20 mouse cellular contexts compared by ENCODE assay signal in the genomic region with DNA sequence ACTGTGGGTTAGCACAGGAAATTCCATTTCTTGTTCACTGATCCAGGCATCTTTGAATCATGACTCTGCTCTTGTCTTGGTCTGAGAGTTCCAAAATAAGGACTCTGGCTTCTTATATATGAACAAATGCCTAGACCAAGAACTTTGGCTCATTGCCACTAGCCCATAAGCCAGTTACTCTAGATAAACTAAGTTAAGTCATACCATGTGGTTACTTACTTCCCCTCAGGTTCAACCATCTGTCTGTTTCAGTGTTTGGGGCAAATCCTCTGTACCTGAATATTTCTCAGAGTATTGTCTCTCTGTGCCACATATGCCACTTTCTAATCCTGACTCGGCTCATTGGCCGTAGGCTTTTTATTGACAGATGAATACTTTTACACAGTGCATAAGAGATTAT.
DNase-seq lines count a peak whose midpoint lies in the region; ATAC-seq and TF ChIP-seq lines count a peak whose summit lies in the region.
"Had no signal": no experiment of that assay in that cellular context is flagged by ENCODE, and none has a peak within 500 bp of the region (broad histone marks: within the 10 kb centered on the region; RNA-seq: fewer than 3 reads in every experiment).

No protein-coding gene starts in this region.

- intact Hi-C loops in heart, adult 2 months (cut with DNase I): no loop called here

- no peaks in the 10 kb centered on the region for H3K36me3 ChIP-seq in hindbrain, postnatal 0 days (ENCODE audit: insufficient read depth, low read length)
- no peaks in the 10 kb centered on the region for H3K36me3 ChIP-seq in hindbrain, embryonic 16.5 days (ENCODE audit: control insufficient read depth, insufficient read depth, low read length)
- peaks cover 11% of the 10 kb centered on the region for H3K36me3 ChIP-seq in heart, adult 2 months (ENCODE audit: control insufficient read depth, insufficient read depth, low read length)
- H3K36me3 ChIP-seq: embryonic facial prominence, embryonic 15.5 days; heart, embryonic 12.5 days; hindbrain, embryonic 12.5 days; intestine, embryonic 15.5 days had no signal

- TF ChIP-seq POLR2A in heart, adult 2 months (IDR thresholded peaks at IDR 0.05; ENCODE audit: insufficient read depth, low read depth, low read length): no peak

- no peak overlapping the region for H3K4me2 ChIP-seq in hindbrain, postnatal 0 days (ENCODE audit: low read depth, low read length)
- no peak overlapping the region for H3K4me2 ChIP-seq in hindbrain, embryonic 16.5 days (ENCODE audit: low read length)
- H3K4me2 ChIP-seq: embryonic facial prominence, embryonic 15.5 days; heart, embryonic 12.5 days; hindbrain, embryonic 12.5 days; intestine, embryonic 15.5 days had no signal

- no peak for ATAC-seq in hindbrain, postnatal 0 days
- ATAC-seq in hindbrain, embryonic 16.5 days: no peak
- ATAC-seq in common myeloid progenitor, adult 5-6 weeks (replicated peaks; ENCODE audit: low read depth, poor library complexity, severe bottlenecking): peak; percentile 79
- peak; percentile 24; the same call in 1 of the 2 replicates for ATAC-seq in megakaryocyte, adult 5-6 weeks (ENCODE audit: poor library complexity, severe bottlenecking)
- no peak for ATAC-seq in frontal cortex, adult (ENCODE audit: low TSS enrichment)
- ATAC-seq: forebrain, embryonic 16.5 days; intestine, embryonic 15.5 days had no signal

- H3K9ac ChIP-seq in hindbrain, postnatal 0 days (replicated peaks; ENCODE audit: low read length): no peak overlapping the region
- no peak overlapping the region for H3K9ac ChIP-seq in hindbrain, embryonic 16.5 days (ENCODE audit: low read depth, low read length)
- no peak overlapping the region for H3K9ac ChIP-seq in heart, adult 2 months (ENCODE audit: low read depth, low read length)
- H3K9ac ChIP-seq: embryonic facial prominence, embryonic 15.5 days; heart, embryonic 12.5 days; hindbrain, embryonic 12.5 days; intestine, embryonic 15.5 days had no signal

- no peak for TF ChIP-seq EP300 in heart, adult 2 months (IDR thresholded peaks at IDR 0.05; ENCODE audit: insufficient read depth, low read depth, low read length)

- WGBS in hindbrain, postnatal 0 days: 77% methylated on average over 2 of the region's 2 CpGs
- WGBS in hindbrain, embryonic 16.5 days: 97% methylated on average over 2 of the region's 2 CpGs
- WGBS in heart, adult 2 months: 94% methylated on average over 2 of the region's 2 CpGs

- H3K79me2 ChIP-seq in heart, adult 2 months (replicated peaks; ENCODE audit: control insufficient read depth, insufficient read depth, low read length): no peaks in the 10 kb centered on the region

- no peaks in the 10 kb centered on the region for H3K27me3 ChIP-seq in hindbrain, postnatal 0 days (ENCODE audit: insufficient read depth, low read length)
- no peaks in the 10 kb centered on the region for H3K27me3 ChIP-seq in hindbrain, embryonic 16.5 days (replicated peaks; ENCODE audit: control insufficient read depth, insufficient read depth, low read length)
- no peaks in the 10 kb centered on the region for H3K27me3 ChIP-seq in heart, adult 2 months (ENCODE audit: control insufficient read depth, insufficient read depth, low read length)
- H3K27me3 ChIP-seq: embryonic facial prominence, embryonic 15.5 days; heart, embryonic 12.5 days; hindbrain, embryonic 12.5 days; intestine, embryonic 15.5 days had no signal

- DNase-seq in hindbrain, postnatal 0 days (ENCODE audit: low spot score): peak; percentile 5
- peak; percentile 56 for DNase-seq in MEL-GATA-1-ER (ENCODE audit: extremely low read depth, low read depth)
- DNase-seq in heart, adult 2 months: no peak
- DNase-seq in heart, adult 8-10 months (ENCODE audit: low spot score): no peak
- DNase-seq: adrenal gland, adult 8-10 months; cerebellum, adult 11-12 months; cerebellum, postnatal 10 days; embryo, embryonic 11 days; gastrocnemius, postnatal 25 days; heart, adult 18-20 months; kidney, adult 18-20 months had no signal

- no peaks in the 10 kb centered on the region for H3K4me1 ChIP-seq in hindbrain, postnatal 0 days (ENCODE audit: insufficient read depth, low read length)
- peaks cover 4% of the 10 kb centered on the region; the same call in 1 of the 2 replicates for H3K4me1 ChIP-seq in hindbrain, embryonic 16.5 days (ENCODE audit: control insufficient read depth, insufficient read depth, low read depth, low read length)
- no peaks in the 10 kb centered on the region; the same call in none of the 2 replicates for H3K4me1 ChIP-seq in heart, adult 2 months (ENCODE audit: control insufficient read depth, insufficient read depth, low read length)
- H3K4me1 ChIP-seq: heart, embryonic 12.5 days; hindbrain, embryonic 12.5 days; intestine, embryonic 15.5 days had no signal

- H3K4me3 ChIP-seq in hindbrain, postnatal 0 days (ENCODE audit: low read length): no peak overlapping the region
- no peak overlapping the region for H3K4me3 ChIP-seq in hindbrain, embryonic 16.5 days (ENCODE audit: low read length)
- no peak overlapping the region for H3K4me3 ChIP-seq in heart, adult 2 months
- H3K4me3 ChIP-seq: embryonic facial prominence, embryonic 15.5 days; heart, embryonic 12.5 days; hindbrain, embryonic 12.5 days; intestine, embryonic 15.5 days had no signal

- no peak for TF ChIP-seq CTCF in hindbrain, postnatal 0 days (IDR thresholded peaks at IDR 0.05; ENCODE audit: low read depth)
- TF ChIP-seq CTCF in heart, adult 2 months (IDR thresholded peaks at IDR 0.05): no peak

- no peaks in the 10 kb centered on the region for H3K9me3 ChIP-seq in hindbrain, postnatal 0 days (ENCODE audit: low read length)
- no peaks in the 10 kb centered on the region for H3K9me3 ChIP-seq in hindbrain, embryonic 16.5 days (ENCODE audit: control insufficient read depth, low read length)
- H3K9me3 ChIP-seq: embryonic facial prominence, embryonic 15.5 days; heart, embryonic 12.5 days; hindbrain, embryonic 12.5 days; intestine, embryonic 15.5 days had no signal

- no peak overlapping the region for H3K27ac ChIP-seq in hindbrain, postnatal 0 days
- H3K27ac ChIP-seq in hindbrain, embryonic 16.5 days (ENCODE audit: low read depth, low read length): no peak overlapping the region
- H3K27ac ChIP-seq in heart, adult 2 months: no peak overlapping the region
- H3K27ac ChIP-seq: embryonic facial prominence, embryonic 15.5 days; hindbrain, embryonic 12.5 days; intestine, embryonic 15.5 days had no signal

Comparison
In these comparisons a context has a peak if more than half of its experiments do, and no peak if none do; other contexts are left out.
1. ATAC-seq: peak in common myeloid progenitor, adult 5-6 weeks (single experiment) and megakaryocyte, adult 5-6 weeks (single experiment); none in hindbrain, postnatal 0 days (single experiment), hindbrain, embryonic 16.5 days (single experiment) and frontal cortex, adult (single experiment).
2. DNase-seq: peak in hindbrain, postnatal 0 days (single experiment) and MEL-GATA-1-ER (single experiment); none in heart, adult 2 months (0 of 2) and heart, adult 8-10 months (single experiment).